Mouse (Mus musculus) midbrain, postnatal 0 days (tissue): ENCODE results near the gene Wars2. TPM values are rescaled to one million over a fixed set of nuclear protein-coding genes. Genes with fewer than 3 reads are reported as not detected.

Experiments
- ATAC-seq: fragments of 200-750 bp; cut with Nextera tagmentation; 2 replicates; pipeline ENCODE4 v1.8.0; 2017; ENCODE audit warnings: moderate number of reproducible peaks, mild to moderate bottlenecking, moderate TSS enrichment, moderate library complexity; ENCODE audit not compliant: low FRiP score
- DNase-seq: peaks from one replicate; pipeline ENCODE4 v3.0.0-alpha.2; 2015; ENCODE audit warnings: low spot score
- H3K27ac ChIP-seq: fragments of 300-500 bp; sonication (generic); 2 replicates; pipeline ENCODE4 v1.5.1; 2014; ENCODE audit warnings: low read depth, mild to moderate bottlenecking, low read length, mixed read lengths
- H3K27me3 ChIP-seq: fragments of 300-500 bp; sonication (generic); 2 replicates; pipeline ENCODE4 v1.6.1; 2014; ENCODE audit warnings: low read length, control low read depth, mixed read lengths; ENCODE audit not compliant: insufficient read depth
- H3K36me3 ChIP-seq: fragments of 300-500 bp; sonication (generic); 2 replicates; pipeline ENCODE4 v1.6.1; 2014; ENCODE audit warnings: low read length, control low read depth, mixed read lengths; ENCODE audit not compliant: insufficient read depth
- H3K4me1 ChIP-seq: fragments of 300-500 bp; sonication (generic); 2 replicates; pipeline ENCODE4 v1.6.1; 2014; ENCODE audit warnings: mild to moderate bottlenecking, control low read depth, antibody characterized with exemption, low read length, mixed read lengths; ENCODE audit not compliant: insufficient read depth
- H3K4me2 ChIP-seq: fragments of 300-500 bp; sonication (generic); 2 replicates; pipeline ENCODE4 v1.6.1; 2014; ENCODE audit warnings: low read depth, mild to moderate bottlenecking, low read length, mixed read lengths; ENCODE audit not compliant: poor library complexity, severe bottlenecking
- H3K4me3 ChIP-seq: fragments of 300-500 bp; sonication (generic); 2 replicates; pipeline ENCODE4 v1.5.1; 2014; ENCODE audit warnings: low read depth, mild to moderate bottlenecking, low read length, moderate library complexity
- H3K9ac ChIP-seq: fragments of 300-500 bp; sonication (generic); replicated peaks from 2 replicates; pipeline ENCODE4 v1.6.1; 2014; ENCODE audit warnings: mild to moderate bottlenecking, low read length, moderate library complexity, mixed read lengths; ENCODE audit not compliant: poor library complexity, severe bottlenecking
- H3K9me3 ChIP-seq: fragments of 300-500 bp; sonication (generic); 2 replicates; pipeline ENCODE4 v1.6.1; 2016; ENCODE audit warnings: low read length, control low read depth
- CTCF ChIP-seq: IDR thresholded peaks from 2 replicates; pipeline ENCODE4 v1.5.1; 2016; ENCODE audit warnings: antibody characterized with exemption, mild to moderate bottlenecking
- WGBS: fragments of 180-500 bp; shearing (Covaris S2); extraction: QIAGEN DNeasy Blood & Tissue Kit; methylation state at CpG from one replicate; pipeline ENCODE4 v1.1.7; 2014; 5-methylcytosine and 5-hydroxymethylcytosine counted together
- polyA plus RNA-seq: library from polyadenylated mRNA; unstranded; fragments of >200 nt; fragmentation: Nextera tagmentation; extraction: Ambion mirVana; gene quantifications from 2 replicates; pipeline ENCODE4 v1.2.1, GENCODE M21; 2015
- total RNA-seq: library from RNA; depleted of rRNA; stranded (reverse); fragments of >200 nt; gene quantifications from 2 replicates; pipeline ENCODE4 v1.2.3, GENCODE M21; 2014

Wars2 gene
- total and polyA plus RNA-seq, 2 experiments from 2014 or later = 4.9 to 6.7 TPM

- no peak overlapping the region for H3K9ac ChIP-seq
- H3K4me1 ChIP-seq = no peaks in the 10 kb centered on the region
- DNase-seq = no peak
- ATAC-seq = no peak
- H3K4me3 ChIP-seq = no peak overlapping the region
- no peak for TF ChIP-seq CTCF
- WGBS = 80% methylated on average over 2 of the region's 2 CpGs
- H3K27me3 ChIP-seq = no peaks in the 10 kb centered on the region
- H3K4me2 ChIP-seq = no peak overlapping the region
- H3K9me3 ChIP-seq = no peaks in the 10 kb centered on the region
- H3K27ac ChIP-seq = no peak overlapping the region
- no peaks in the 10 kb centered on the region for H3K36me3 ChIP-seq
Observed at GRCm38 (mm10) chr3:99120942-99121341, 19.9 kb upstream of the Wars2 start.

DNA sequence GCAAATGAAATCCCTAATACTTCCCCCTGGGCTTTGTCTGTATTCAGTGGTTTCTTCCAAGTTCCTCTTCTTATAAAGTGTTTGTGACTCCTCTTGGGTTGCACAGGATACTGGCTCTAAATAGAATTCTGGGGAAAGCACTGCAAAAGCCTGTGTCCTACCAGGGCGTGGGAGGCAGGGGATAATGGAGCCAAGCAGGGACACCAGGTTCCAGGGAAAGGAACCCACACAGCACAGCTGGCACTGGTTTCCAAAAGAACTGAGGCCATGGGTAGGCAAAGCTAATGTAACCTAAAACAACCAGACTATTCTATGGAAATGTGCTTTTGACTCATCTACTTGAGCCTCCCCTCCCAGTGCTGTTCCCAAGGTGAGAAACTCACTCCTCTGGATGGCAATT is 10.3 kb upstream of the Wars2 start:
- Histone ChIP-seq H3K9me3 (no peaks in the 10 kb centered on the region), H3K4me1 (no peaks in the 10 kb centered on the region), H3K36me3 (no peaks in the 10 kb centered on the region), H3K9ac (no peak overlapping the region), H3K4me3 (no peak overlapping the region), H3K4me2 (no peak overlapping the region), H3K27me3 (no peaks in the 10 kb centered on the region), H3K27ac (no peak overlapping the region)
- DNase-seq (no peak), ATAC-seq (no peak)
- WGBS = 82% methylated on average over 1 of the region's 1 CpGs
- TF ChIP-seq CTCF = no peak

GRCm38 (mm10) chr3:99131973-99132372 is 8.9 kb upstream of the Wars2 start:
- 91% methylated on average over 4 of the region's 4 CpGs for WGBS
- ATAC-seq = no peak
- H3K9me3 ChIP-seq = no peaks in the 10 kb centered on the region

GRCm38 (mm10) chr3:99133913-99134312 is 7.0 kb upstream of the Wars2 start:
- Histone ChIP-seq H3K4me1 (no peaks in the 10 kb centered on the region), H3K27me3 (no peaks in the 10 kb centered on the region), H3K9me3 (no peaks in the 10 kb centered on the region), H3K4me2 (no peak overlapping the region), H3K27ac (no peak overlapping the region), H3K36me3 (no peaks in the 10 kb centered on the region), H3K9ac (no peak overlapping the region), H3K4me3 (no peak overlapping the region)
- ATAC-seq (no peak), DNase-seq (no peak)
- 95% methylated on average over 4 of the region's 4 CpGs for WGBS
- TF ChIP-seq CTCF = no peak

More at GRCm38 (mm10) chr3:99131973-99132372, 8.9 kb upstream of the Wars2 start:
- Histone ChIP-seq H3K27ac (no peak overlapping the region), H3K4me3 (no peak overlapping the region), H3K4me1 (no peaks in the 10 kb centered on the region), H3K9ac (no peak overlapping the region), H3K4me2 (no peak overlapping the region), H3K36me3 (no peaks in the 10 kb centered on the region), H3K27me3 (no peaks in the 10 kb centered on the region)
- no peak for DNase-seq
- no peak for TF ChIP-seq CTCF

GRCm38 (mm10) chr3:99147886-99148285 is 7.0 kb downstream of the Wars2 start:
- 82% methylated on average over 3 of the region's 3 CpGs for WGBS
- TF ChIP-seq CTCF = no peak
- Histone ChIP-seq H3K4me3 (no peak overlapping the region), H3K9me3 (no peaks in the 10 kb centered on the region), H3K27ac (no peak overlapping the region), H3K9ac (no peak overlapping the region), H3K4me2 (no peak overlapping the region), H3K36me3 (no peaks in the 10 kb centered on the region), H3K27me3 (no peaks in the 10 kb centered on the region), H3K4me1 (no peaks in the 10 kb centered on the region)
- DNase-seq (no peak), ATAC-seq (no peak)

DNA sequence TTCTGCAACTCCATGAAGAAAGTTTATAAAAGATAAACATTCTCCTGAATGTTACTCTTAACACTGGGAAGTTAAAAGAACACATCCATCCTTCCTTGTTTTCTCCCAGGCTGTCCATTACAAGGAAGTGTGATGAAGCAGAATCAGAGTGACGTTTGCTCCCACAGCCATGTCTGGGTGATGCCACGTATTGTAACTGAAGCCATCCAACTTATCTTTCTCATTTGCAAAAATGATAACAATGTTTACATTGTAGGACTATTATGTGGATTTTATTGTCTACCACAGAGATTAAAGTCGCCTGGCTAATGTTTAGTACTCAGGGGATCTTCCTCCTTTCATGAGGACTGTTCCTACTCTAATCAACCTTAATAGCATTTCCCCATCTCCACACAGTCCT is 8.2 kb downstream of the Wars2 start:
- no peak overlapping the region for H3K4me2 ChIP-seq
- no peak overlapping the region for H3K9ac ChIP-seq
- TF ChIP-seq CTCF = no peak
- no peaks in the 10 kb centered on the region for H3K27me3 ChIP-seq
- no peaks in the 10 kb centered on the region for H3K4me1 ChIP-seq
- ATAC-seq = no peak
- no peak for DNase-seq
- no peaks in the 10 kb centered on the region for H3K36me3 ChIP-seq
- no peak overlapping the region for H3K4me3 ChIP-seq
- no peaks in the 10 kb centered on the region for H3K9me3 ChIP-seq
- H3K27ac ChIP-seq = no peak overlapping the region
- 76% methylated on average over 3 of the region's 3 CpGs for WGBS
